Mouse (Mus musculus): ENCODE results near the gene Eqtn. TPM values are rescaled to one million over a fixed set of nuclear protein-coding genes. Genes with fewer than 3 reads are reported as not detected.

Eqtn gene
- 0.15 and 0.17 TPM in 2 replicates for polyA plus RNA-seq (2016; fragmentation: Nextera tagmentation; extraction: Ambion mirVana)

DNA sequence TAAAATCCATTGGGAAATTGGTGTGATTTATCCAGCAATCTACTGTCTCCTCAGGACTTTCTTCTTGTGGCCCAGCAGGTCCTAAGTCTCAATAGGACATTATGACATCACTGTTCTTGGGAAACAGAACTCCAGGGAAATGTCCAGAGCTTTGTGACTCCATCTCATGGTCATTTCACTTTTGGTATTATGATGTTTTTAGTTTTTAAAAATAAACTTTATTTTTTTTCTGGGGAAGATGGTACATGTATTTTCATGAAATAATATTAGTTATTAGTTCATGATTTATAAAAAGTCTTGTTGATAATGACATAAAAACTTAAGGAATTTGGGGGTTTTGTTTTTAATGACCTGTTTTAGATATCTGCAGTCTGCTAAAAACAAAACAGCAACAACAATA, at the start of gene Eqtn:
TSS of gene Eqtn (minus strand) at position 101 of the 400 bp plus-strand sequence.
- Histone ChIP-seq H3K9ac (no peak within 1 kb of the TSS), H3K27ac (ENCODE audit: poor library complexity, severe bottlenecking) (no peak within 1 kb of the TSS)

DNA sequence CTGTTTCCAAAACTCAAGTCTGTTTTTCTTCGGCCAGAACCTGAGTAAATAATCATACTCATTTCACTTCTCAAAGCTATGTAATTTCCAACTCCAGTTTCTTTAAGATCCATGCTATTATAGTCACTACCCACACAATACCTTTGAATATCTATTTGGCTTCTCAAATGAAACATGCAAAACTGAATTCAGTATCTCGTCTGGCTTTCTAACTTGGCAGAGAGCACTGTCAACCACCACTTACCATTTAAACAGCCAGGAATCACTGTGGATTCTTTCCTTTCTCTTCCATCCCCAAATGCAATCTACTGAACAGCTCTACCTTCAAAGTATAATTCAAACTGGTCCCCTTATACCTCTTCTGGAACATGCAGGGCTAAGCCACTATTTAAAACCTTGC, 44.7 kb upstream of the Eqtn start:
- 91% methylated on average over 2 of the region's 2 CpGs for WGBS
- peaks cover 26% of the 10 kb centered on the region for H3K36me3 ChIP-seq
- H3K27me3 ChIP-seq (replicated peaks): no peaks in the 10 kb centered on the region

More for the DNA sequence above, at the start of gene Eqtn:
- Histone ChIP-seq H3K36me3 (no peaks in the 10 kb centered on the region), H3K4me3 (no peak within 1 kb of the TSS), H3K4me2 (no peak within 1 kb of the TSS), H3K9me3 (replicated peaks) (no peaks in the 10 kb centered on the region), H3K27me3 (replicated peaks) (no peaks in the 10 kb centered on the region), H3K4me1 (replicated peaks) (no peaks in the 10 kb centered on the region)
- ATAC-seq (ENCODE audit: insufficient number of reproducible peaks, low FRiP score): no peak

DNA sequence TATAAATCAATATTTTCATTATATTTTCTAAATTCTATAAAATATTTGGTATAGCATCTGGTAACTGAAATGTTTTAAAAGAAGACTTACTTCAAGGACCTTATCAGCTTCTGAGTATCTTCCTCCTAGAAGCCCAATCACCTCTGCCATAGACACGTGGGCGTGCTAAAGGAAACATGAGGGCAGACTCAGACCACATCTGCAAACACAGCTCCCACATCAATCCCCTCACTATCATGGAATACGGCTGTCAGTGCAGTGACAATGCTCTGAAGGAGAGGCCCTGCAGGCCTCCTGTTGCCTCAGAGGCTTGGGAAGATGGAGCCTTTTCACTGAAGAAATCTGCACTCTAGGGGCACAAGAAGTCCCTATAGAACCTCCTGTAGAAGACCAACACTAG, 24.1 kb upstream of the Eqtn start:
- ATAC-seq (ENCODE audit: insufficient number of reproducible peaks, low FRiP score): no peak
- no peaks in the 10 kb centered on the region for H3K9me3 ChIP-seq (replicated peaks)
- peaks cover 47% of the 10 kb centered on the region for H3K36me3 ChIP-seq
- 74% methylated on average over 3 of the region's 3 CpGs for WGBS
- H3K27me3 ChIP-seq (replicated peaks): no peaks in the 10 kb centered on the region
- no peak overlapping the region for H3K27ac ChIP-seq (ENCODE audit: poor library complexity, severe bottlenecking)
- no peak overlapping the region for H3K4me2 ChIP-seq
- no peaks in the 10 kb centered on the region for H3K4me1 ChIP-seq (replicated peaks)
- no peak overlapping the region for H3K4me3 ChIP-seq
- H3K9ac ChIP-seq: no peak overlapping the region

More for the DNA sequence above, 44.7 kb upstream of the Eqtn start:
- no peak overlapping the region for H3K27ac ChIP-seq (ENCODE audit: poor library complexity, severe bottlenecking)
- ATAC-seq (ENCODE audit: insufficient number of reproducible peaks, low FRiP score): no peak
- peaks cover 13% of the 10 kb centered on the region for H3K4me1 ChIP-seq (replicated peaks)
- no peaks in the 10 kb centered on the region for H3K9me3 ChIP-seq (replicated peaks)
- H3K9ac ChIP-seq: no peak overlapping the region
- no peak overlapping the region for H3K4me2 ChIP-seq
- H3K4me3 ChIP-seq: no peak overlapping the region

- Histone ChIP-seq H3K27me3 (replicated peaks) (no peaks in the 10 kb centered on the region), H3K4me3 (no peak overlapping the region), H3K4me2 (no peak overlapping the region), H3K4me1 (replicated peaks) (no peaks in the 10 kb centered on the region), H3K27ac (ENCODE audit: poor library complexity, severe bottlenecking) (no peak overlapping the region), H3K36me3 (peaks cover 41% of the 10 kb centered on the region), H3K9me3 (replicated peaks) (no peaks in the 10 kb centered on the region), H3K9ac (no peak overlapping the region)
- no peak for ATAC-seq (ENCODE audit: insufficient number of reproducible peaks, low FRiP score)
- 71% methylated on average over 11 of the region's 11 CpGs for WGBS
These were observed 12.7 kb upstream of the Eqtn start for GRCm38 (mm10) chr4:94941221-94941855.

DNA sequence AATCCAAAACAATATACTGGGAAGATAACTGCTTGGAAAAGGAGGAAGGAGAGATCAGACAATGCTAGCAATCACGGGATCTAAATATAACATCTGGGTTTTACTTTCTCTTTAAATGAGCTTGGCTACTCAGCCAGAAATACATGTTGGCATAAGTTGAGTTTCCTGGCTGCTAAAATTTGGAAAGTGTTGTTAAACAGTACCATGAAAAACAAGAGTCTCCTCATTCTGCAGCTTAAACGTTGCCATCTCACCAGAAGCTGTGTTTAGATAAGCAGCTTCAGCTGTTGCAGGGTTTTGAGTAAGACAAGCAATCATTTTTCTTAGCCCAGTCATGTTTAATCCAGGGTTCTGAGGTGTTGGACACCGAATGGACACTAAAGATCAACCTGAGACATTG, 26.9 kb downstream of the Eqtn start:
- Histone ChIP-seq H3K9ac (no peak overlapping the region), H3K27me3 (replicated peaks) (no peaks in the 10 kb centered on the region), H3K4me1 (replicated peaks) (no peaks in the 10 kb centered on the region), H3K4me2 (no peak overlapping the region), H3K4me3 (no peak overlapping the region), H3K9me3 (replicated peaks) (peaks cover 6% of the 10 kb centered on the region; the same call in 1 of the 2 replicates), H3K27ac (ENCODE audit: poor library complexity, severe bottlenecking) (no peak overlapping the region), H3K36me3 (no peaks in the 10 kb centered on the region)
- ATAC-seq (ENCODE audit: insufficient number of reproducible peaks, low FRiP score): no peak
- WGBS: 45% methylated on average over 3 of the region's 3 CpGs

GRCm38 (mm10) chr4:94900744-94901143, 27.9 kb downstream of the Eqtn start:
- no peak for ATAC-seq (ENCODE audit: insufficient number of reproducible peaks, low FRiP score)
- Histone ChIP-seq H3K4me2 (no peak overlapping the region), H3K9me3 (replicated peaks) (peaks cover 6% of the 10 kb centered on the region; the same call in 1 of the 2 replicates), H3K27me3 (replicated peaks) (no peaks in the 10 kb centered on the region), H3K9ac (no peak overlapping the region), H3K27ac (ENCODE audit: poor library complexity, severe bottlenecking) (no peak overlapping the region), H3K4me3 (no peak overlapping the region), H3K4me1 (replicated peaks) (no peaks in the 10 kb centered on the region), H3K36me3 (no peaks in the 10 kb centered on the region)
- 11% methylated on average over 2 of the region's 2 CpGs for WGBS

Other genes starting within 250 kb of the Eqtn start
- gene Tek, start 189.6 kb downstream of the Eqtn start, polyA plus RNA-seq (2016; fragmentation: Nextera tagmentation; extraction: Ambion mirVana): 66.6 and 70.6 TPM in 2 replicates
- gene Mysm1, start 50.3 kb upstream of the Eqtn start, polyA plus RNA-seq (2016; fragmentation: Nextera tagmentation; extraction: Ambion mirVana): 23.6 TPM in 2 replicates
- gene Jun, start 123.4 kb upstream of the Eqtn start, polyA plus RNA-seq (2016; fragmentation: Nextera tagmentation; extraction: Ambion mirVana): 95.0 and 95.1 TPM in 2 replicates